Mouse (Mus musculus) stomach, embryonic 16.5 days (tissue): ENCODE measurements around the gene Ginm1. TPM values are rescaled to one million over a fixed set of nuclear protein-coding genes. Genes with fewer than 3 reads are reported as not detected.
"Not testable (repeated sequence)": the region's sequence is repeated elsewhere in the genome, so short reads cannot be mapped to it uniquely, and the experiment has no call there.

ENCODE experiments used
- ATAC-seq: fragments of 200-750 bp; cut with Nextera tagmentation; 2 replicates; pipeline ENCODE4 v1.8.0; 2017; ENCODE audit warnings: moderate number of reproducible peaks, moderate TSS enrichment; ENCODE audit not compliant: insufficient read depth, low FRiP score
- H3K27ac ChIP-seq: fragments of 300-500 bp; sonication (generic); 2 replicates; pipeline ENCODE4 v1.5.1; 2014; ENCODE audit warnings: low read length
- H3K27me3 ChIP-seq: fragments of 300-500 bp; sonication (generic); 2 replicates; pipeline ENCODE4 v1.6.1; 2014; ENCODE audit warnings: low read length, control low read depth, mixed read lengths; ENCODE audit not compliant: control insufficient read depth, insufficient read depth
- H3K36me3 ChIP-seq: fragments of 300-500 bp; sonication (generic); 2 replicates; pipeline ENCODE4 v1.6.1; 2014; ENCODE audit warnings: low read length; ENCODE audit not compliant: control insufficient read depth, insufficient read depth
- H3K4me1 ChIP-seq: fragments of 300-500 bp; sonication (generic); 2 replicates; pipeline ENCODE4 v1.6.1; 2014; ENCODE audit warnings: low read length, control low read depth, mixed read lengths; ENCODE audit not compliant: control insufficient read depth, insufficient read depth
- H3K4me2 ChIP-seq: fragments of 300-500 bp; sonication (generic); 2 replicates; pipeline ENCODE4 v1.6.1; 2014; ENCODE audit warnings: low read depth, low read length, mixed read lengths
- H3K4me3 ChIP-seq: fragments of 300-500 bp; sonication (generic); replicated peaks from 2 replicates; pipeline ENCODE4 v1.5.1; 2014; ENCODE audit warnings: mild to moderate bottlenecking, low read length
- H3K9ac ChIP-seq: fragments of 300-500 bp; sonication (generic); 2 replicates; pipeline ENCODE4 v1.6.1; 2014; ENCODE audit warnings: low read length
- H3K9me3 ChIP-seq: fragments of 300-500 bp; sonication (generic); replicated peaks from 2 replicates; pipeline ENCODE4 v1.6.1; 2016; ENCODE audit warnings: low read length, control low read depth; ENCODE audit not compliant: control insufficient read depth
- WGBS: fragments of 180-500 bp; shearing (Covaris S2); extraction: QIAGEN DNeasy Blood & Tissue Kit; methylation state at CpG from one replicate; pipeline ENCODE4 v1.1.7; 2014; 5-methylcytosine and 5-hydroxymethylcytosine counted together
- polyA plus RNA-seq: library from polyadenylated mRNA; unstranded; fragments of >200 nt; fragmentation: Nextera tagmentation; extraction: Ambion mirVana; gene quantifications from 2 replicates; pipeline ENCODE4 v1.2.1, GENCODE M21; 2015

Ginm1 gene
- polyA plus RNA-seq, 1 experiment from 2014 or later, result 81.7 TPM

GRCm38 (mm10) chr10:7780238-7781176, 12.1 kb downstream of the Ginm1 start:
- peak overlapping the region; percentile 95 for H3K9ac ChIP-seq
- no peaks in the 10 kb centered on the region for H3K27me3 ChIP-seq
- H3K27ac ChIP-seq, result peak overlapping the region; percentile 80
- 0 out of 2 replicates have a peak, but pooled peaks cover 3% of the 10 kb centered on the region for H3K4me1 ChIP-seq
- H3K4me3 ChIP-seq, result peak overlapping the region; percentile 99
- under 1% methylated on average over 74 of the region's 77 CpGs for WGBS
- peak overlapping the region; percentile 76 for H3K4me2 ChIP-seq
- no peaks in the 10 kb centered on the region for H3K36me3 ChIP-seq
- no peaks in the 10 kb centered on the region for H3K9me3 ChIP-seq
- peak; percentile 96 for ATAC-seq

- no peak overlapping the region for H3K27ac ChIP-seq
- peak overlapping the region; percentile 99 for H3K4me3 ChIP-seq
- H3K4me2 ChIP-seq, result peak overlapping the region; percentile 76
- H3K9me3 ChIP-seq, result no peaks in the 10 kb centered on the region
- H3K27me3 ChIP-seq, result no peaks in the 10 kb centered on the region
- 17% methylated on average over 7 of the region's 7 CpGs for WGBS
- H3K36me3 ChIP-seq, result peaks cover 3% of the 10 kb centered on the region; the same call in 1 of the 2 replicates
- 0 out of 2 replicates have a peak, but pooled peaks cover 3% of the 10 kb centered on the region for H3K4me1 ChIP-seq
- H3K9ac ChIP-seq, result peak overlapping the region; percentile 95
- ATAC-seq, result no peak
Observed at GRCm38 (mm10) chr10:7779751-7780237, 12.8 kb downstream of the Ginm1 start.

GRCm38 (mm10) chr10:7778361-7778760, 14.3 kb downstream of the Ginm1 start:
- H3K9ac ChIP-seq, result no peak overlapping the region
- no peaks in the 10 kb centered on the region for H3K27me3 ChIP-seq
- no peak overlapping the region for H3K27ac ChIP-seq
- ATAC-seq, result no peak
- 0 out of 2 replicates have a peak, but pooled peaks cover 3% of the 10 kb centered on the region for H3K4me1 ChIP-seq
- H3K4me3 ChIP-seq, result no peak overlapping the region
- H3K9me3 ChIP-seq, result no peaks in the 10 kb centered on the region
- WGBS, result 93% methylated on average over 3 of the region's 3 CpGs
- peaks cover 3% of the 10 kb centered on the region; the same call in 1 of the 2 replicates for H3K36me3 ChIP-seq
- no peak overlapping the region for H3K4me2 ChIP-seq

- 91% methylated on average over 8 of the region's 8 CpGs for WGBS
- no peak for ATAC-seq
Observed at GRCm38 (mm10) chr10:7775421-7775820, 17.2 kb downstream of the Ginm1 start.

GRCm38 (mm10) chr10:7772769-7773168, 19.9 kb downstream of the Ginm1 start:
- no peak for ATAC-seq
- Histone ChIP-seq H3K4me1 (no peaks in the 10 kb centered on the region), H3K9me3 (no peaks in the 10 kb centered on the region), H3K27ac (no peak overlapping the region), H3K4me3 (no peak overlapping the region), H3K36me3 (peaks cover 7% of the 10 kb centered on the region; the same call in 1 of the 2 replicates), H3K9ac (no peak overlapping the region), H3K27me3 (no peaks in the 10 kb centered on the region), H3K4me2 (no peak overlapping the region)
- 86% methylated on average over 1 of the region's 1 CpGs for WGBS

More at GRCm38 (mm10) chr10:7775421-7775820, 17.2 kb downstream of the Ginm1 start:
- H3K9ac ChIP-seq, result no peak overlapping the region
- H3K9me3 ChIP-seq, result no peaks in the 10 kb centered on the region
- no peaks in the 10 kb centered on the region for H3K27me3 ChIP-seq
- H3K4me3 ChIP-seq, result no peak overlapping the region
- no peak overlapping the region for H3K27ac ChIP-seq
- 0 out of 2 replicates have a peak, but pooled peaks cover 3% of the 10 kb centered on the region for H3K4me1 ChIP-seq
- peaks cover 7% of the 10 kb centered on the region; the same call in 1 of the 2 replicates for H3K36me3 ChIP-seq
- no peak overlapping the region for H3K4me2 ChIP-seq

- H3K9ac ChIP-seq, result no peak overlapping the region
- no peak overlapping the region for H3K4me3 ChIP-seq
- H3K4me1 ChIP-seq, result no peaks in the 10 kb centered on the region
- H3K27me3 ChIP-seq, result no peaks in the 10 kb centered on the region
- no peak for ATAC-seq
- no peak overlapping the region for H3K27ac ChIP-seq
- peaks cover 7% of the 10 kb centered on the region; the same call in 1 of the 2 replicates for H3K36me3 ChIP-seq
- H3K4me2 ChIP-seq, result no peak overlapping the region
- 86% methylated on average over 4 of the region's 4 CpGs for whole genome bisulfite sequencing
- no peaks in the 10 kb centered on the region for H3K9me3 ChIP-seq
Observed at GRCm38 (mm10) chr10:7772346-7772745, 20.3 kb downstream of the Ginm1 start.

GRCm38 (mm10) chr10:7757544-7757943, 35.1 kb downstream of the Ginm1 start:
- H3K27ac ChIP-seq, result no peak overlapping the region
- H3K4me1 ChIP-seq, result no peaks in the 10 kb centered on the region
- WGBS, result 90% methylated on average over 2 of the region's 2 CpGs
- H3K36me3 ChIP-seq, result peaks cover 13% of the 10 kb centered on the region; the same call in 1 of the 2 replicates
- H3K27me3 ChIP-seq, result no peaks in the 10 kb centered on the region
- H3K9me3 ChIP-seq, result no peaks in the 10 kb centered on the region
- ATAC-seq, result no peak
- H3K4me3 ChIP-seq, result no peak overlapping the region
- H3K9ac ChIP-seq, result no peak overlapping the region
- H3K4me2 ChIP-seq, result no peak overlapping the region

GRCm38 (mm10) chr10:7748752-7749151, 43.9 kb downstream of the Ginm1 start:
- no peaks in the 10 kb centered on the region for H3K4me1 ChIP-seq
- no peak overlapping the region for H3K4me3 ChIP-seq
- no peaks in the 10 kb centered on the region for H3K27me3 ChIP-seq
- WGBS, result 89% methylated on average over 6 of the region's 6 CpGs
- H3K4me2 ChIP-seq, result no peak overlapping the region
- H3K9me3 ChIP-seq, result no peaks in the 10 kb centered on the region
- H3K36me3 ChIP-seq, result peaks cover 19% of the 10 kb centered on the region; the same call in 1 of the 2 replicates
- ATAC-seq, result no peak
- no peak overlapping the region for H3K9ac ChIP-seq
- no peak overlapping the region for H3K27ac ChIP-seq

- WGBS, result 96% methylated on average over 6 of the region's 6 CpGs
- H3K36me3 ChIP-seq, result peaks cover 18% of the 10 kb centered on the region; the same call in 1 of the 2 replicates
- not testable (repeated sequence) for H3K27ac ChIP-seq, H3K4me2 ChIP-seq, H3K27me3 ChIP-seq, H3K4me3 ChIP-seq, H3K4me1 ChIP-seq, H3K9me3 ChIP-seq, ATAC-seq, H3K9ac ChIP-seq
Observed at GRCm38 (mm10) chr10:7745528-7745927, 47.1 kb downstream of the Ginm1 start.
